Mouse (Mus musculus): Measurements from ENCODE around the gene Ints1.

- TF ChIP-seq CTCF (IDR thresholded peaks at IDR 0.05; ENCODE audit: control insufficient read depth, insufficient read depth, low read length) (peak; percentile 73), POLR2A (IDR thresholded peaks at IDR 0.05; ENCODE audit: borderline replicate concordance, control insufficient read depth, low read depth, low read length) (no peak; the same call in 1 of the 2 replicates)
Observed at GRCm38 (mm10) chr5:139764296-139764695, 11.2 kb downstream of the Ints1 start.

Measured in bone marrow, adult 2 months (tissue).